Mouse (Mus musculus): ENCODE results near the gene Qprt. TPM values are rescaled to one million over a fixed set of nuclear protein-coding genes. Genes with fewer than 3 reads are reported as not detected.

Qprt gene
- 0.66 and 0.91 TPM in 2 replicates for polyA plus RNA-seq (2014; fragmentation: Nextera tagmentation; extraction: Ambion mirVana)

DNA sequence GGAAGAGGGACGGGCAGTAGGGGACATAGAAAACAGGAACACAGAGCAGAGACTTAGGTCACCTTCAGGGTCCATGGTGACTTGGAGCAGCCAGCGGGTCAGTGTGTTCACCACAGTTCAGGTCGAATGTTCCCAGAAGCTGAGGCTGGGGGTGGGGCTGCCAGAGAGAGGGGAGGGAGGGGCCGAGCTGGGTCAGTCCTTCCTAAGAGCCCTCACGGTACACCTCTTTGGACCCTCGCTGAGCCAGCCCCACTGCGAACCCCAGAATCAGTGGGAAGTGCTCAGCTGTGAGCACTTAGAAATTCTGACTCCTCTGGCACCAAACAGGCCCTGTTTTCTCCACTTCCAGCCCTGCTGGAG is at the start of gene Qprt:
Gene Qprt (minus strand): TSS at position 316 of the 360 bp plus-strand sequence.
- Histone ChIP-seq H3K4me3 (ENCODE audit: low read depth, low read length) (no peak within 1 kb of the TSS), H3K4me2 (ENCODE audit: low read length) (no peak within 1 kb of the TSS)

GRCm38 (mm10) chr7:127166501-127166900 is 44.5 kb upstream of the Qprt start:
- Histone ChIP-seq H3K9ac (ENCODE audit: low read length) (no peak overlapping the region), H3K4me1 (ENCODE audit: control insufficient read depth, insufficient read depth, low read length) (no peaks in the 10 kb centered on the region), H3K9me3 (replicated peaks; ENCODE audit: control insufficient read depth, low read length) (no peaks in the 10 kb centered on the region), H3K27me3 (replicated peaks; ENCODE audit: control insufficient read depth, insufficient read depth, low read length) (no peaks in the 10 kb centered on the region), H3K4me2 (ENCODE audit: low read length) (no peak overlapping the region), H3K4me3 (ENCODE audit: low read depth, low read length) (no peak overlapping the region), H3K36me3 (ENCODE audit: control insufficient read depth, insufficient read depth, low read length) (no peaks in the 10 kb centered on the region), H3K27ac (ENCODE audit: low read depth, low read length) (no peak overlapping the region)
- DNase-seq (ENCODE audit: low spot score) (no peak), ATAC-seq (no peak)
- 94% methylated on average over 5 of the region's 5 CpGs for WGBS

More for the DNA sequence above, at the start of gene Qprt:
- no peaks in the 10 kb centered on the region for H3K36me3 ChIP-seq (ENCODE audit: control insufficient read depth, insufficient read depth, low read length)
- WGBS: 15% methylated on average over 6 of the region's 7 CpGs
- H3K9me3 ChIP-seq (replicated peaks; ENCODE audit: control insufficient read depth, low read length): peaks cover 5% of the 10 kb centered on the region; the same call in 1 of the 2 replicates
- H3K27ac ChIP-seq (ENCODE audit: low read depth, low read length): no peak within 1 kb of the TSS
- ATAC-seq: no peak
- no peak for DNase-seq (ENCODE audit: low spot score)
- no peaks in the 10 kb centered on the region for H3K27me3 ChIP-seq (replicated peaks; ENCODE audit: control insufficient read depth, insufficient read depth, low read length)
- H3K9ac ChIP-seq (ENCODE audit: low read length): no peak within 1 kb of the TSS
- H3K4me1 ChIP-seq (ENCODE audit: control insufficient read depth, insufficient read depth, low read length): no peaks in the 10 kb centered on the region

DNA sequence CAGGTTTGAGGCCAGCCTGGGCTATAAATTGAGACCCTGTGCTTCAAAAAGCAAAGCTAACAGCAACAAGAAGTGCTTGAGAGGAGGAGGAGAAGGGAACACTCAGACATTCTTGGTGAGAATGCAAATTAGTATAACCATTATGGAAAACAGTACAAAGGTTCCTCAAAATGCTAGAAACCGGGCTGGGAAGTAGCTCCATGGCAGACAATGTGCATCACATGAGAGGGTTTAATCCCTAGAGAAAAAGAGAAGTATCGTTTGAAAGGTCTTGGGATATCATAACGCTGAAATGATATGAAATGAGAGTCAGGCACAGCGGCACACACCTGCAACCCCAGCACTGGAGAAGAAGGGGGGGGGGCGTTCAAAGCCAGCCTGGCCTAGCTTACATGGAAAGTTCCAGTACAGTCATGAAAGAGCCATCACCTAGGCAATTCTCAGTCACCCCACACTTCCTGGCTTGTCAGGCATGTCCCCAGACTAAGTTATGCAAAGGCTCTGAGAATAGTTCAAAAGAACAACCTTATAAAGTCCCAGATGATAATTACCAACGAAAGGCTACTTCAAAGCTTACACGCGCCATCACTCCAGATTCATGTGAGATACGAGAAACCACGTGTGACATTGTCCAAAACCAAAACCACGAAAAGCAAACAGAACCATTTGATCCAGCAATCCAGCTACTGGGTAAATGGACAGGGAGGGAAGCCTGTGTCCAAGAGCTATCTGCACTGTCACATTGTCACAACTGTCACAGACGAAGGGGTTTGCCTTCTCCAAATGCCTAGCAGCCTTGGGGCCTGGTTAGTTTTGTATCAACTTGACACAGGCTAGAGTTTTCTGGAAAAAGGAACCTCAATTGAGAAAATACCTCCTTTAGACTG is 43.8 kb upstream of the Qprt start:
- 84% methylated on average over 12 of the region's 12 CpGs for WGBS
- ATAC-seq (no peak), DNase-seq (ENCODE audit: low spot score) (no peak)
- Histone ChIP-seq H3K9me3 (replicated peaks; ENCODE audit: control insufficient read depth, low read length) (no peaks in the 10 kb centered on the region), H3K4me1 (ENCODE audit: control insufficient read depth, insufficient read depth, low read length) (no peaks in the 10 kb centered on the region), H3K27me3 (replicated peaks; ENCODE audit: control insufficient read depth, insufficient read depth, low read length) (no peaks in the 10 kb centered on the region), H3K4me3 (ENCODE audit: low read depth, low read length) (no peak overlapping the region), H3K36me3 (ENCODE audit: control insufficient read depth, insufficient read depth, low read length) (no peaks in the 10 kb centered on the region), H3K4me2 (ENCODE audit: low read length) (no peak overlapping the region), H3K27ac (ENCODE audit: low read depth, low read length) (no peak overlapping the region), H3K9ac (ENCODE audit: low read length) (no peak overlapping the region)

DNA sequence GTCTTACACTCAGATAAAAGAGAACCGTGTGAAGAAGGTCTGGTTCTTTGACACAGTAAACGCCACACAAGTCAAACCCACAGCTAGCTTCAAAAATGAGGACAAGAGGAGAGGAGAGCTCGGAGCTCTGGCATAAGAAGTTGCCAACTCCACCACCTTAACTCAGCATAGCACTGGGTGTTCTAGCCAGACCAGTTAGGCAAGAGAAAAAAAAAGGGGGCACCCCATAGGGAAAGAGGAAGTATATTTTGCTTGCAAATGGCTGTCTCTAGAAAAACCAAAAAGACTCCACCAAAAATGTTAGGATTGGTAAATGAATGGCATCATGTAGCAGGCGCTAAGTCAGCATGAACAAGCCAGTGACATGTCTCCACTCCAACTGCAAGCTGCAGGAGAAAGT is 42.0 kb upstream of the Qprt start:
- no peaks in the 10 kb centered on the region for H3K4me1 ChIP-seq (ENCODE audit: control insufficient read depth, insufficient read depth, low read length)
- ATAC-seq (no peak), DNase-seq (ENCODE audit: low spot score) (no peak)
- 86% methylated on average over 4 of the region's 4 CpGs for WGBS
- H3K4me2 ChIP-seq (ENCODE audit: low read length): no peak overlapping the region
- H3K27ac ChIP-seq (ENCODE audit: low read depth, low read length): no peak overlapping the region
- H3K4me3 ChIP-seq (ENCODE audit: low read depth, low read length): no peak overlapping the region
- no peaks in the 10 kb centered on the region for H3K36me3 ChIP-seq (ENCODE audit: control insufficient read depth, insufficient read depth, low read length)
- no peaks in the 10 kb centered on the region for H3K27me3 ChIP-seq (replicated peaks; ENCODE audit: control insufficient read depth, insufficient read depth, low read length)
- no peak overlapping the region for H3K9ac ChIP-seq (ENCODE audit: low read length)
- H3K9me3 ChIP-seq (replicated peaks; ENCODE audit: control insufficient read depth, low read length): no peaks in the 10 kb centered on the region

GRCm38 (mm10) chr7:127162546-127162945 is 40.5 kb upstream of the Qprt start:
- Histone ChIP-seq H3K9me3 (replicated peaks; ENCODE audit: control insufficient read depth, low read length) (no peaks in the 10 kb centered on the region), H3K9ac (ENCODE audit: low read length) (no peak overlapping the region), H3K27ac (ENCODE audit: low read depth, low read length) (no peak overlapping the region), H3K4me3 (ENCODE audit: low read depth, low read length) (no peak overlapping the region), H3K4me2 (ENCODE audit: low read length) (no peak overlapping the region), H3K4me1 (ENCODE audit: control insufficient read depth, insufficient read depth, low read length) (no peaks in the 10 kb centered on the region), H3K36me3 (ENCODE audit: control insufficient read depth, insufficient read depth, low read length) (no peaks in the 10 kb centered on the region), H3K27me3 (replicated peaks; ENCODE audit: control insufficient read depth, insufficient read depth, low read length) (no peaks in the 10 kb centered on the region)
- 82% methylated on average over 5 of the region's 5 CpGs for WGBS
- DNase-seq (ENCODE audit: low spot score) (no peak), ATAC-seq (no peak)

DNA sequence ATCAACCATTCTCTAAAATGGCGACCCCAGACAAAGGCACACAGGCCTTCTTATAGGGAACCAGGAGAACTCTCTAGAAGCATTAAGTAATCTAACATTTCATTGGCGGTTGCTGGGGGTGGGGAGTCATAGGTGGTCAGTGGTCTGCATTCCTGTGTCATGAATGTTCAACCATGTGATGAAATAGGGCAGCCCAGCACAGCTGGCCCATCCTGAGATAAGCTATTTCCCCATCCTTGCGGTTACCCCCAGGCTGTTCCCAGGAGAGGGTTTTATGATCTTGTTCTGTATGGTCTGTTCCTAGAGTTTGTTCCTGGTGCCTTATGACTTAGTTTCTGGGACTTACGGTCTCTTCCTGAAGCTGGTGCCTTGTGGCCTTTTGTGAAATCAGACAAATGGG is 35.5 kb upstream of the Qprt start:
- Histone ChIP-seq H3K4me3 (ENCODE audit: low read depth, low read length) (no peak overlapping the region), H3K4me1 (ENCODE audit: control insufficient read depth, insufficient read depth, low read length) (no peaks in the 10 kb centered on the region), H3K4me2 (ENCODE audit: low read length) (no peak overlapping the region), H3K27ac (ENCODE audit: low read depth, low read length) (no peak overlapping the region), H3K27me3 (replicated peaks; ENCODE audit: control insufficient read depth, insufficient read depth, low read length) (no peaks in the 10 kb centered on the region), H3K9ac (ENCODE audit: low read length) (no peak overlapping the region), H3K9me3 (replicated peaks; ENCODE audit: control insufficient read depth, low read length) (no peaks in the 10 kb centered on the region), H3K36me3 (ENCODE audit: control insufficient read depth, insufficient read depth, low read length) (no peaks in the 10 kb centered on the region)
- 90% methylated on average over 4 of the region's 4 CpGs for WGBS
- no peak for DNase-seq (ENCODE audit: low spot score)
- ATAC-seq: no peak

DNA sequence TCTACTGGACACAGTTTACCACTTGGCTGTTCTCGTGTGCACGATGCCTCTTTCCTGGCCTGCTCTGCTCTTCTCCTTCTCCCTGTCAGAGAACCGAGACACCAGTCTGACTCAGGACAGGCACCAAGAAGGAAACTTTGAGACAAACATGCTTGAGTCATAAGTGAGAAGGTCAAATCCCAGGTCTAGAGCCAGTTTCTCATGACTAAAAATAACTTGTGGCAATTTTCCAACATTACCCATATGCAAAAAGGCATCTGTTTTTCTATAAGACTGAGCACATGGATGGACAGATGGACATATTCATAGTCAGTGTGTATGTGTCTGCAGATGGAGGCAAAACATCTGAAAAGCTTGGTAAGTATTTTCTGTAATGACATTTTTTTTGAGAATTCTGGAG is 31.5 kb upstream of the Qprt start:
- H3K4me2 ChIP-seq (ENCODE audit: low read length): no peak overlapping the region
- ATAC-seq (no peak), DNase-seq (ENCODE audit: low spot score) (peak; percentile 7)
- H3K9me3 ChIP-seq (replicated peaks; ENCODE audit: control insufficient read depth, low read length): no peaks in the 10 kb centered on the region
- no peaks in the 10 kb centered on the region for H3K4me1 ChIP-seq (ENCODE audit: control insufficient read depth, insufficient read depth, low read length)
- H3K36me3 ChIP-seq (ENCODE audit: control insufficient read depth, insufficient read depth, low read length): no peaks in the 10 kb centered on the region
- H3K27ac ChIP-seq (ENCODE audit: low read depth, low read length): no peak overlapping the region
- no peak overlapping the region for H3K4me3 ChIP-seq (ENCODE audit: low read depth, low read length)
- H3K9ac ChIP-seq (ENCODE audit: low read length): no peak overlapping the region
- H3K27me3 ChIP-seq (replicated peaks; ENCODE audit: control insufficient read depth, insufficient read depth, low read length): no peaks in the 10 kb centered on the region
- WGBS: 89% methylated on average over 3 of the region's 3 CpGs

DNA sequence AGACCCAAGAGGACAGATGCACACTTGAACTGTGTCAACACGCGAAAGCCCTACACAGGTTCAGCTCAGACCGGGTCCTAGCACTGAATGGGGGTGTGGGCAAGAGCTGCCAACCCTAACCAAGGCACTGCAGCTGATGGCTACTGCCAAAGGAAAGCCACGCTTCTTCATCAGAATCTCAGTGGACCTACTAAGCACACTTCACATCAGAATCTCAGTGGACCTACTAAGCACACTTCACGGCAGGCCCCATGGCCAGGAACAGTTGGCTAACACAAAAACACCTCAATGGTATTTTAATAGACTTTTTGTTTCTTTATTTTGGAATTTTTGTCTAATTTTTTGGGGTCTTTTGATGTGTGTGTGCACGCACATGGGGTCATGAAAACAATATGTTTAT is 30.4 kb upstream of the Qprt start:
- WGBS: 92% methylated on average over 6 of the region's 6 CpGs
- no peak for DNase-seq (ENCODE audit: low spot score)

DNA sequence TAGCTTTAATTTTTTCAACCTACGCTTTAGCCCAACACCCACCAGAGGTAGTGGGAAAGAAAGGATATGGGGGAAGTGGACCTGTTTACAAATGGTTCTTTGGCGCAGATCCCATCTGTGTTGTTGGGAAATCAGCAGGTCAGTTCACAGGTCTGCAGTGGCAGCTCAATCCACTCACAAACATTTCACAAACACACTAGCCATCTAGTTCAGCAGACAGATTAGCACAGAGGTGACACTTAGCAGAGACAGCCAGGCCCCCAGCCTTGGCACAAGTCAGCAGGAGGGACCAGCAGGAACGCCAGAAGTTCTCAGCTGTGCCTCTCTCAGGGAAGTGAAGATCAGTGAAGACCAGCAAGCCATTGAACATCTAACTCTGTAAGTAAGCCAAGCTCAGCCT is 25.9 kb upstream of the Qprt start:
- DNase-seq (ENCODE audit: low spot score) (no peak), ATAC-seq (no peak)
- Histone ChIP-seq H3K9me3 (replicated peaks; ENCODE audit: control insufficient read depth, low read length) (no peaks in the 10 kb centered on the region), H3K27ac (ENCODE audit: low read depth, low read length) (no peak overlapping the region), H3K4me1 (ENCODE audit: control insufficient read depth, insufficient read depth, low read length) (no peaks in the 10 kb centered on the region), H3K4me2 (ENCODE audit: low read length) (no peak overlapping the region), H3K4me3 (ENCODE audit: low read depth, low read length) (no peak overlapping the region), H3K27me3 (replicated peaks; ENCODE audit: control insufficient read depth, insufficient read depth, low read length) (no peaks in the 10 kb centered on the region), H3K36me3 (ENCODE audit: control insufficient read depth, insufficient read depth, low read length) (no peaks in the 10 kb centered on the region), H3K9ac (ENCODE audit: low read length) (no peak overlapping the region)
- 77% methylated on average over 3 of the region's 3 CpGs for WGBS

More for the DNA sequence above, 30.4 kb upstream of the Qprt start:
- no peaks in the 10 kb centered on the region for H3K9me3 ChIP-seq (replicated peaks; ENCODE audit: control insufficient read depth, low read length)
- no peaks in the 10 kb centered on the region for H3K4me1 ChIP-seq (ENCODE audit: control insufficient read depth, insufficient read depth, low read length)
- H3K27ac ChIP-seq (ENCODE audit: low read depth, low read length): no peak overlapping the region
- no peaks in the 10 kb centered on the region for H3K36me3 ChIP-seq (ENCODE audit: control insufficient read depth, insufficient read depth, low read length)
- H3K27me3 ChIP-seq (replicated peaks; ENCODE audit: control insufficient read depth, insufficient read depth, low read length): no peaks in the 10 kb centered on the region
- no peak for ATAC-seq
- no peak overlapping the region for H3K9ac ChIP-seq (ENCODE audit: low read length)
- H3K4me3 ChIP-seq (ENCODE audit: low read depth, low read length): no peak overlapping the region
- no peak overlapping the region for H3K4me2 ChIP-seq (ENCODE audit: low read length)

All from forebrain, embryonic 14.5 days (tissue).